Mouse (Mus musculus): ENCODE data around the gene Camta1. TPM values are rescaled to one million over a fixed set of nuclear protein-coding genes. Genes with fewer than 3 reads are reported as not detected.

Camta1 gene
- total RNA-seq, 1 experiment = 9.3 TPM

- TF ChIP-seq MAFK (IDR thresholded peaks at IDR 0.05; ENCODE audit: insufficient read depth, low read depth, low read length) (no peak), ZNF384 (IDR thresholded peaks at IDR 0.05; ENCODE audit: low read depth, low read length) (no peak), ZC3H11A (IDR thresholded peaks at IDR 0.05; ENCODE audit: borderline replicate concordance, low read depth, low read length) (no peak), HCFC1 (IDR thresholded peaks at IDR 0.05; ENCODE audit: borderline replicate concordance, insufficient read depth, low read length) (no peak), CHD2 (IDR thresholded peaks at IDR 0.05; ENCODE audit: low read depth, low read length) (no peak)
- H3K4me1 ChIP-seq (ENCODE audit: control insufficient read depth in 2 of 2, insufficient read depth in 2 of 2, low read length in 2 of 2, poor library complexity in 1 of 2) = peaks cover 0 to 8% of the 10 kb centered on the region in 2 experiments; a peak in 1 of 4 replicates
- H3K9ac ChIP-seq (ENCODE audit: insufficient read depth, low read depth, low read length, poor library complexity, severe bottlenecking) = no peak overlapping the region
- in situ Hi-C loops (cut with MboI; ENCODE audit: low sequenced_read_pairs in 2 of 2, unreplicated experiment in 2 of 2) = no loop called here
- H3K27ac ChIP-seq (ENCODE audit: insufficient read depth, low read depth, low read length, poor library complexity, severe bottlenecking) = no peak overlapping the region
- no peaks in the 10 kb centered on the region for H3K9me3 ChIP-seq (ENCODE audit: control insufficient read depth, insufficient read depth, low read depth, low read length)
- no peak overlapping the region for H3K4me3 ChIP-seq (ENCODE audit: insufficient read depth in 1 of 2, low read depth in 1 of 2, low read length in 2 of 2, poor library complexity in 1 of 2, severe bottlenecking in 1 of 2)
- DNase-seq (ENCODE audit: low read depth, low spot score) = no peak
- H3K36me3 ChIP-seq (ENCODE audit: control insufficient read depth, insufficient read depth, low read length, poor library complexity, severe bottlenecking) = no peaks in the 10 kb centered on the region
Observed at GRCm38 (mm10) chr4:151729116-151729515, 132.6 kb downstream of the Camta1 start.

GRCm38 (mm10) chr4:151728391-151729065 is 133.1 kb downstream of the Camta1 start:
- in situ Hi-C loops (cut with MboI; ENCODE audit: low sequenced_read_pairs in 2 of 2, unreplicated experiment in 2 of 2) = no loop called here
- Histone ChIP-seq H3K9ac (ENCODE audit: insufficient read depth, low read depth, low read length, poor library complexity, severe bottlenecking) (no peak overlapping the region), H3K27ac (ENCODE audit: insufficient read depth, low read depth, low read length, poor library complexity, severe bottlenecking) (no peak overlapping the region), H3K4me3 (ENCODE audit: insufficient read depth in 1 of 2, low read depth in 1 of 2, low read length in 2 of 2, poor library complexity in 1 of 2, severe bottlenecking in 1 of 2) (no peak overlapping the region), H3K36me3 (ENCODE audit: control insufficient read depth, insufficient read depth, low read length, poor library complexity, severe bottlenecking) (no peaks in the 10 kb centered on the region), H3K9me3 (ENCODE audit: control insufficient read depth, insufficient read depth, low read depth, low read length) (no peaks in the 10 kb centered on the region), H3K4me1 (ENCODE audit: control insufficient read depth in 2 of 2, insufficient read depth in 2 of 2, low read length in 2 of 2, poor library complexity in 1 of 2) (peaks cover 0 to 8% of the 10 kb centered on the region in 2 experiments; a peak in 1 of 4 replicates)
- TF ChIP-seq MAFK (IDR thresholded peaks at IDR 0.05; ENCODE audit: insufficient read depth, low read depth, low read length) (no peak), HCFC1 (IDR thresholded peaks at IDR 0.05; ENCODE audit: borderline replicate concordance, insufficient read depth, low read length) (no peak)
- DNase-seq (ENCODE audit: low read depth, low spot score) = no peak

- in situ Hi-C loops (cut with MboI; ENCODE audit: low sequenced_read_pairs in 2 of 2, unreplicated experiment in 2 of 2) = no loop called here
- Histone ChIP-seq H3K4me3 (ENCODE audit: insufficient read depth in 1 of 2, low read depth in 1 of 2, low read length in 2 of 2, poor library complexity in 1 of 2, severe bottlenecking in 1 of 2) (no peak overlapping the region), H3K9ac (ENCODE audit: insufficient read depth, low read depth, low read length, poor library complexity, severe bottlenecking) (no peak overlapping the region), H3K9me3 (ENCODE audit: control insufficient read depth, insufficient read depth, low read depth, low read length) (no peaks in the 10 kb centered on the region), H3K27ac (ENCODE audit: insufficient read depth, low read depth, low read length, poor library complexity, severe bottlenecking) (no peak overlapping the region), H3K4me1 (ENCODE audit: control insufficient read depth in 2 of 2, insufficient read depth in 2 of 2, low read length in 2 of 2, poor library complexity in 1 of 2) (peaks cover 0 to 8% of the 10 kb centered on the region in 2 experiments; a peak in 1 of 4 replicates), H3K36me3 (ENCODE audit: control insufficient read depth, insufficient read depth, low read length, poor library complexity, severe bottlenecking) (no peaks in the 10 kb centered on the region)
- DNase-seq (ENCODE audit: low read depth, low spot score) = no peak
- TF ChIP-seq ZNF384 (IDR thresholded peaks at IDR 0.05; ENCODE audit: low read depth, low read length) = no peak
Observed at GRCm38 (mm10) chr4:151726396-151726795, 135.3 kb downstream of the Camta1 start.

GRCm38 (mm10) chr4:151724897-151725296 is 136.8 kb downstream of the Camta1 start:
- TF ChIP-seq CHD2 (IDR thresholded peaks at IDR 0.05; ENCODE audit: low read depth, low read length) (no peak), MAFK (IDR thresholded peaks at IDR 0.05; ENCODE audit: insufficient read depth, low read depth, low read length) (no peak), ZC3H11A (IDR thresholded peaks at IDR 0.05; ENCODE audit: borderline replicate concordance, low read depth, low read length) (no peak), HCFC1 (IDR thresholded peaks at IDR 0.05; ENCODE audit: borderline replicate concordance, insufficient read depth, low read length) (no peak), ZNF384 (IDR thresholded peaks at IDR 0.05; ENCODE audit: low read depth, low read length) (no peak)
- Histone ChIP-seq H3K9me3 (ENCODE audit: control insufficient read depth, insufficient read depth, low read depth, low read length) (no peaks in the 10 kb centered on the region), H3K9ac (ENCODE audit: insufficient read depth, low read depth, low read length, poor library complexity, severe bottlenecking) (no peak overlapping the region), H3K36me3 (ENCODE audit: control insufficient read depth, insufficient read depth, low read length, poor library complexity, severe bottlenecking) (no peaks in the 10 kb centered on the region), H3K27ac (ENCODE audit: insufficient read depth, low read depth, low read length, poor library complexity, severe bottlenecking) (no peak overlapping the region), H3K4me1 (ENCODE audit: control insufficient read depth in 2 of 2, insufficient read depth in 2 of 2, low read length in 2 of 2, poor library complexity in 1 of 2) (peaks cover 0 to 8% of the 10 kb centered on the region in 2 experiments; a peak in 1 of 4 replicates), H3K4me3 (ENCODE audit: insufficient read depth in 1 of 2, low read depth in 1 of 2, low read length in 2 of 2, poor library complexity in 1 of 2, severe bottlenecking in 1 of 2) (no peak overlapping the region)
- no peak for DNase-seq (ENCODE audit: low read depth, low spot score)
- in situ Hi-C loops (cut with MboI; ENCODE audit: low sequenced_read_pairs in 2 of 2, unreplicated experiment in 2 of 2) = no loop called here

All from ES-E14 (cell line).